Mouse (Mus musculus) heart, embryonic 15.5 days (tissue): Measurements from ENCODE around the gene D1Pas1. TPM values are rescaled to one million over a fixed set of nuclear protein-coding genes. Genes with fewer than 3 reads are reported as not detected.

Experiments used
- ATAC-seq: fragments of 200-750 bp; cut with Nextera tagmentation; replicated peaks from 2 replicates; pipeline ENCODE4 v1.8.0; 2017; ENCODE audit warnings: low read depth, moderate TSS enrichment; ENCODE audit not compliant: insufficient number of reproducible peaks, insufficient read depth, low FRiP score
- H3K27ac ChIP-seq: fragments of 300-500 bp; sonication (generic); 2 replicates; pipeline ENCODE4 v1.5.1; 2015; ENCODE audit warnings: mild to moderate bottlenecking, inconsistent platforms
- H3K27me3 ChIP-seq: fragments of 300-500 bp; sonication (generic); 2 replicates; pipeline ENCODE4 v1.6.1; 2015; ENCODE audit warnings: inconsistent platforms
- H3K36me3 ChIP-seq: fragments of 300-500 bp; sonication (generic); 2 replicates; pipeline ENCODE4 v1.6.1; 2015; ENCODE audit warnings: mild to moderate bottlenecking, inconsistent platforms
- H3K4me1 ChIP-seq: fragments of 300-500 bp; sonication (generic); replicated peaks from 2 replicates; pipeline ENCODE4 v1.6.1; 2015; ENCODE audit warnings: inconsistent platforms
- H3K4me2 ChIP-seq: fragments of 300-500 bp; sonication (generic); 2 replicates; pipeline ENCODE4 v1.6.1; 2015; ENCODE audit warnings: inconsistent platforms, mild to moderate bottlenecking, moderate library complexity
- H3K4me3 ChIP-seq: fragments of 300-500 bp; sonication (generic); 2 replicates; pipeline ENCODE4 v1.5.1; 2015; ENCODE audit warnings: mild to moderate bottlenecking, inconsistent platforms
- H3K9ac ChIP-seq: fragments of 300-500 bp; sonication (generic); 2 replicates; pipeline ENCODE4 v1.6.1; 2015; ENCODE audit warnings: mild to moderate bottlenecking, inconsistent platforms
- H3K9me3 ChIP-seq: fragments of 300-500 bp; sonication (generic); replicated peaks from 2 replicates; pipeline ENCODE4 v1.6.1; 2016; ENCODE audit warnings: inconsistent platforms
- WGBS: fragments of 180-500 bp; shearing (Covaris S2); methylation state at CpG from one replicate; pipeline ENCODE4 v1.1.7; 2015; ENCODE audit warnings: mixed read lengths; 5-methylcytosine and 5-hydroxymethylcytosine counted together
- polyA plus RNA-seq: library from polyadenylated mRNA; unstranded; fragments of >200 nt; fragmentation: Nextera tagmentation; extraction: Ambion mirVana; gene quantifications from 2 replicates; pipeline ENCODE4 v1.2.1, GENCODE M21; 2015

Gene D1Pas1
- polyA plus RNA-seq, 1 experiment from 2014 or later = 0.30 TPM

DNA sequence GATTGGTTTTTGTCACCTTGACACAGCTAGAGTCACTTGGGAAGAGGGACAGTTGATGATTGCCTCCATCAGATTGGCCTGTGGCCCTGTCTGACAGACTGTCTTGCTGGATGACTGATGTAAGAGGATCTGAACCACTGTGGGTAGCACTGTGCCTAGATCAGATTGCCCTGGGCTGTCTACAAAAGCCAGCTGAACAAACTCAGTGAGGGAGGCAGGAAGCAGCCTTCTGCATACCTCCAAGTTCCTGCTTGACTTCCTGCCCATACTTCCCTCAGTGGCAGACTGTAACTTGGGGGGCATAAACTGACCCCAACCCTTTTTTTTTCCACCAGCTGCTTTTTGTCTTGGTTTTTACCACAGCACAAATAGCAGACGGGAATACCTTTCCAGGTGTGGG is 48.5 kb downstream of the D1Pas1 start:
- Histone ChIP-seq H3K27ac (no peak overlapping the region), H3K4me2 (no peak overlapping the region), H3K27me3 (no peaks in the 10 kb centered on the region), H3K36me3 (no peaks in the 10 kb centered on the region), H3K4me3 (no peak overlapping the region), H3K4me1 (no peaks in the 10 kb centered on the region), H3K9me3 (no peaks in the 10 kb centered on the region), H3K9ac (no peak overlapping the region)
- WGBS = 61% methylated on average over 1 of the region's 1 CpGs
- ATAC-seq = no peak

DNA sequence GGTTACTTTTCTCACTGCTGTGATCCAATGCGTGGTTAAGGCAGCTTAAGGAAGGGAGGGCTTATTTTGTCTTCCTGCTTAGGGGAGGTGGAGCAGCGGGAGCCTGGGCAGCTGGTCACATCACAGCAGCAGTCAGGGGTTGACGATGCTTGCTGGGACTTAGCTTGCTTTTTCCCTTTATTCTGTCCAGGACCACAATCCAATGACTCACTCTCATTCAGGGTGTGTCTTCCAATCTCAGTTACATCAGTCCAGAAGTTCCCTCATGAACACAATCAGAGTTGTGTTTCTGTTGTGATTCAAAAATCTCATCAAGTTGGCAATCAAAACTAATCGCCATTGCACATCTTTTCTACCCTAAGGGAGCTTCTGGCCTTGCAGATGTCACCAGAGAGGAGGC is 48.9 kb downstream of the D1Pas1 start:
- no peak for ATAC-seq
- H3K4me2 ChIP-seq = no peak overlapping the region
- H3K9me3 ChIP-seq = no peaks in the 10 kb centered on the region
- no peak overlapping the region for H3K27ac ChIP-seq
- H3K4me3 ChIP-seq = no peak overlapping the region
- WGBS = 52% methylated on average over 4 of the region's 4 CpGs
- no peaks in the 10 kb centered on the region for H3K36me3 ChIP-seq
- no peak overlapping the region for H3K9ac ChIP-seq
- H3K4me1 ChIP-seq = no peaks in the 10 kb centered on the region
- H3K27me3 ChIP-seq = no peaks in the 10 kb centered on the region

DNA sequence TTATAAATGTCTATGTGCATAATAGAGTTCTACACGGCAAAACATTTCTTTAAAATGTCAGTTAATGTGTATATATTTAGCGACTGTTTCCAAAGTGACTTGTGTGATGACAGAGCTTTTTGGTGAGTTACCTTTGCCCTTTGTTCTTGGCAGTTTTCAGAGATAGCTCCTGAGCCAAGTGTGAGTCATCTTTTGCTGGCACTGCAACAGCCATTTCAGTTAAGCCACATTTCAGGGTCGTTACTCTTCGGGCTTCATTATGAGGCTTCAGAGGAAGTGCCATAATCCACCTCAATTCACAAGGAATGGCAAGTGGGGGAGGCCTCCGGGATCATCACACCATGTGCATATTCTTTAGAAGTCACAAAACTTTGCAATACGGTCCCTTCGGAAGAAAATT is 52.8 kb downstream of the D1Pas1 start:
- 69% methylated on average over 7 of the region's 7 CpGs for WGBS
- no peak for ATAC-seq

More for the DNA sequence above, 52.8 kb downstream of the D1Pas1 start:
- H3K27me3 ChIP-seq = no peaks in the 10 kb centered on the region
- no peak overlapping the region for H3K27ac ChIP-seq
- H3K36me3 ChIP-seq = no peaks in the 10 kb centered on the region
- no peaks in the 10 kb centered on the region for H3K4me1 ChIP-seq
- no peak overlapping the region for H3K4me2 ChIP-seq
- no peak overlapping the region for H3K4me3 ChIP-seq
- no peak overlapping the region for H3K9ac ChIP-seq
- no peaks in the 10 kb centered on the region for H3K9me3 ChIP-seq

Other genes starting within 250 kb of the D1Pas1 start
- 27.7 and 32.5 TPM in 2 replicates for gene Rrp15, start 218.1 kb upstream of the D1Pas1 start, polyA plus RNA-seq
- 0.75 and 0.96 TPM in 2 replicates for gene Spata17, start 248.0 kb downstream of the D1Pas1 start, polyA plus RNA-seq
- gene Gpatch2, start 248.1 kb downstream of the D1Pas1 start, polyA plus RNA-seq = 10.8 and 12.4 TPM in 2 replicates